Mouse (Mus musculus): ENCODE results near the gene Ttn.

The Ttn gene

GRCm38 (mm10) chr2:76843162-76843561, 139.2 kb downstream of the Ttn start:
- peak; percentile 19 for DNase-seq (ENCODE audit: low read depth, low spot score)

- DNase-seq (ENCODE audit: low read depth, low spot score) = no peak
These were observed 161.9 kb downstream of the Ttn start for GRCm38 (mm10) chr2:76820472-76820871.

GRCm38 (mm10) chr2:76817796-76818195, 164.6 kb downstream of the Ttn start:
- peak; percentile 50 for DNase-seq (ENCODE audit: low read depth, low spot score)

- no peak for DNase-seq (ENCODE audit: low read depth, low spot score)
These were observed 168.1 kb downstream of the Ttn start for GRCm38 (mm10) chr2:76814048-76814817.

GRCm38 (mm10) chr2:76811160-76811559, 171.2 kb downstream of the Ttn start:
- DNase-seq (ENCODE audit: low read depth, low spot score) = no peak

- DNase-seq (ENCODE audit: low read depth, low spot score) = no peak
These were observed 174.0 kb downstream of the Ttn start for GRCm38 (mm10) chr2:76808334-76808733.

GRCm38 (mm10) chr2:76807284-76807683, 175.1 kb downstream of the Ttn start:
- DNase-seq (ENCODE audit: low read depth, low spot score) = peak; percentile 13

GRCm38 (mm10) chr2:76806861-76807260, 175.5 kb downstream of the Ttn start:
- peak; percentile 41 for DNase-seq (ENCODE audit: low read depth, low spot score)

- peak; percentile 57 for DNase-seq (ENCODE audit: low read depth, low spot score)
These were observed 176.0 kb downstream of the Ttn start for GRCm38 (mm10) chr2:76806376-76806775.

- peak; percentile 91 for DNase-seq (ENCODE audit: low read depth, low spot score)
These were observed 177.0 kb downstream of the Ttn start for GRCm38 (mm10) chr2:76805191-76805892.

GRCm38 (mm10) chr2:76784171-76784570, 198.2 kb downstream of the Ttn start:
- peak; percentile 60 for DNase-seq (ENCODE audit: low read depth, low spot score)

GRCm38 (mm10) chr2:76780792-76781191, 201.6 kb downstream of the Ttn start:
- DNase-seq (ENCODE audit: low read depth, low spot score) = no peak

GRCm38 (mm10) chr2:76769831-76770230, 212.5 kb downstream of the Ttn start:
- no peak for DNase-seq (ENCODE audit: low read depth, low spot score)

GRCm38 (mm10) chr2:76767231-76767630, 215.1 kb downstream of the Ttn start:
- no peak for DNase-seq (ENCODE audit: low read depth, low spot score)

- no peak for DNase-seq (ENCODE audit: low read depth, low spot score)
These were observed 217.8 kb downstream of the Ttn start for GRCm38 (mm10) chr2:76764526-76764925.

GRCm38 (mm10) chr2:76762154-76762553, 220.2 kb downstream of the Ttn start:
- no peak for DNase-seq (ENCODE audit: low read depth, low spot score)

GRCm38 (mm10) chr2:76756461-76756860, 225.9 kb downstream of the Ttn start:
- no peak for DNase-seq (ENCODE audit: low read depth, low spot score)

- no peak for DNase-seq (ENCODE audit: low read depth, low spot score)
These were observed 230.4 kb downstream of the Ttn start for GRCm38 (mm10) chr2:76751993-76752392.

- no peak for DNase-seq (ENCODE audit: low read depth, low spot score)
These were observed 232.8 kb downstream of the Ttn start for GRCm38 (mm10) chr2:76749341-76750110.

GRCm38 (mm10) chr2:76748696-76749095, 233.7 kb downstream of the Ttn start:
- DNase-seq (ENCODE audit: low read depth, low spot score) = no peak

GRCm38 (mm10) chr2:76719650-76720049, 262.7 kb downstream of the Ttn start:
- DNase-seq (ENCODE audit: low read depth, low spot score) = no peak

GRCm38 (mm10) chr2:76714984-76715383, 267.4 kb downstream of the Ttn start:
- peak; percentile 73 for DNase-seq (ENCODE audit: low read depth, low spot score)

Measured in ZHBTc4 (cell line).